Mouse (Mus musculus) liver, embryonic 14.5 days (tissue): ENCODE measurements around the gene Fam163a. TPM values are rescaled to one million over a fixed set of nuclear protein-coding genes. Genes with fewer than 3 reads are reported as not detected.

Experiments
- ATAC-seq: fragments of 200-750 bp; cut with Nextera tagmentation; 2 replicates; pipeline ENCODE4 v1.8.0; 2017; ENCODE audit warnings: moderate number of reproducible peaks, mild to moderate bottlenecking, moderate library complexity; ENCODE audit not compliant: insufficient read depth
- DNase-seq, 3 experiments: peaks; one replicate each; pipeline ENCODE4 v3.0.0-alpha.2; 2012 to 2013; ENCODE audit warnings: low read depth in 3 of 3, low spot score in 3 of 3
- H3K27ac ChIP-seq: fragments of 300-500 bp; sonication (generic); 2 replicates; pipeline ENCODE4 v1.5.1; 2014; ENCODE audit warnings: moderate library complexity, mild to moderate bottlenecking, control low read depth, inconsistent platforms
- H3K27me3 ChIP-seq: fragments of 300-500 bp; sonication (generic); 2 replicates; pipeline ENCODE4 v1.6.1; 2014; ENCODE audit warnings: mild to moderate bottlenecking, low read length, moderate library complexity; ENCODE audit not compliant: control insufficient read depth, insufficient read depth
- H3K36me3 ChIP-seq: fragments of 300-500 bp; sonication (generic); replicated peaks from 2 replicates; pipeline ENCODE4 v1.6.1; 2014; ENCODE audit warnings: low read depth; ENCODE audit not compliant: control insufficient read depth, insufficient read depth
- H3K4me1 ChIP-seq, 2 experiments: fragments of 200-500 bp in 1 of 2; fragments of 300-500 bp in 1 of 2; sonication (generic) in 1 of 2; replicated peaks; 2 replicates each; pipeline ENCODE4 v1.6.1; 2012 to 2014; ENCODE audit warnings: antibody characterized with exemption in 1 of 2, inconsistent platforms in 1 of 2, low read length in 1 of 2; ENCODE audit not compliant: control insufficient read depth in 2 of 2, insufficient read depth in 2 of 2
- H3K4me2 ChIP-seq: fragments of 300-500 bp; sonication (generic); 2 replicates; pipeline ENCODE4 v1.6.1; 2014; ENCODE audit warnings: low read depth, mild to moderate bottlenecking, control low read depth, moderate library complexity
- H3K4me3 ChIP-seq, 2 experiments: fragments of 200-500 bp in 1 of 2; fragments of 300-500 bp in 1 of 2; sonication (generic) in 1 of 2; 2 replicates each; pipeline ENCODE4 v1.5.1; 2012 to 2014; ENCODE audit warnings: low read depth in 2 of 2, low read length in 2 of 2, mild to moderate bottlenecking in 2 of 2, control low read depth in 1 of 2, inconsistent platforms in 1 of 2, moderate library complexity in 1 of 2; ENCODE audit not compliant: insufficient read depth in 1 of 2
- H3K9ac ChIP-seq: fragments of 300-500 bp; sonication (generic); replicated peaks from 2 replicates; pipeline ENCODE4 v1.6.1; 2014; ENCODE audit warnings: mild to moderate bottlenecking, control low read depth, moderate library complexity
- H3K9me3 ChIP-seq: fragments of 300-500 bp; sonication (generic); 2 replicates; pipeline ENCODE4 v1.6.1; 2016; ENCODE audit warnings: low read length, mixed read lengths; ENCODE audit not compliant: control insufficient read depth
- CTCF ChIP-seq: IDR thresholded peaks from 2 replicates; pipeline ENCODE4 v1.5.1; 2016; ENCODE audit warnings: antibody characterized with exemption, low read depth, control low read depth
- EP300 ChIP-seq: IDR thresholded peaks from 2 replicates; pipeline ENCODE4 v1.6.1; 2016; ENCODE audit warnings: antibody characterized with exemption, low read depth
- WGBS: fragments of 180-500 bp; shearing (Covaris S2); extraction: QIAGEN DNeasy Blood & Tissue Kit; methylation state at CpG from one replicate; pipeline ENCODE4 v1.1.7; 2014; ENCODE audit not compliant: insufficient replicate concordance; 5-methylcytosine and 5-hydroxymethylcytosine counted together
- polyA plus RNA-seq, 2 experiments: library from polyadenylated mRNA; depleted of rRNA in 1 of 2; stranded (reverse) in 1 of 2; unstranded in 1 of 2; fragments of >200 nt; fragmentation: Nextera tagmentation in 1 of 2; extraction: Ambion mirVana in 1 of 2; gene quantifications; 2 replicates each; pipeline versions ENCODE4 v1.2.1 to v1.2.3; 2012 to 2014

Gene Fam163a
- polyA plus RNA-seq, 2 experiments = 0.01 TPM; not detected in 1

- ATAC-seq = no peak
- peaks cover 5 to 7% of the 10 kb centered on the region in 2 experiments; a peak in 3 of 4 replicates for H3K4me1 ChIP-seq
- peak overlapping the region; percentile 97 for H3K27ac ChIP-seq
- no peak for DNase-seq
- no peaks in the 10 kb centered on the region for H3K27me3 ChIP-seq
- 30% methylated on average over 1 of the region's 1 CpGs for WGBS
- no peak for TF ChIP-seq CTCF
- TF ChIP-seq EP300 = no peak
- H3K4me3 ChIP-seq = peak overlapping the region; percentile 76 to 85
- H3K4me2 ChIP-seq = peak overlapping the region; percentile 84
- peaks cover 31% of the 10 kb centered on the region for H3K36me3 ChIP-seq
- no peaks in the 10 kb centered on the region for H3K9me3 ChIP-seq
- peak overlapping the region; percentile 97 for H3K9ac ChIP-seq
These were observed 170.2 kb downstream of the Fam163a start for GRCm38 (mm10) chr1:156034661-156035060.

- Histone ChIP-seq H3K4me2 (peak overlapping the region; percentile 84), H3K36me3 (peaks cover 37% of the 10 kb centered on the region), H3K27ac (no peak overlapping the region), H3K27me3 (no peaks in the 10 kb centered on the region), H3K9ac (no peak overlapping the region), H3K4me3 (no peak overlapping the region), H3K4me1 (peaks cover 4 to 7% of the 10 kb centered on the region in 2 experiments; a peak in 3 of 4 replicates), H3K9me3 (no peaks in the 10 kb centered on the region)
- ATAC-seq = no peak
- TF ChIP-seq EP300 (no peak), CTCF (no peak)
- no peak for DNase-seq
- 90% methylated on average over 7 of the region's 7 CpGs for WGBS
These were observed 170.9 kb downstream of the Fam163a start for GRCm38 (mm10) chr1:156033921-156034320.

- Histone ChIP-seq H3K36me3 (peaks cover 42% of the 10 kb centered on the region), H3K27ac (no peak overlapping the region), H3K4me2 (no peak overlapping the region), H3K4me3 (no peak overlapping the region), H3K4me1 (no peaks in the 10 kb centered on the region), H3K27me3 (no peaks in the 10 kb centered on the region), H3K9me3 (no peaks in the 10 kb centered on the region), H3K9ac (no peak overlapping the region)
- DNase-seq (no peak), ATAC-seq (no peak)
- 67% methylated on average over 4 of the region's 4 CpGs for WGBS
- TF ChIP-seq CTCF (no peak), EP300 (no peak)
These were observed 176.4 kb downstream of the Fam163a start for GRCm38 (mm10) chr1:156028340-156028975.

GRCm38 (mm10) chr1:156027849-156028248 lies 177.0 kb downstream of the Fam163a start:
- no peaks in the 10 kb centered on the region for H3K4me1 ChIP-seq
- peaks cover 37% of the 10 kb centered on the region for H3K36me3 ChIP-seq
- ATAC-seq (no peak), DNase-seq (no peak)
- no peak overlapping the region for H3K27ac ChIP-seq
- H3K4me2 ChIP-seq = no peak overlapping the region
- no peak overlapping the region for H3K9ac ChIP-seq
- WGBS = 82% methylated on average over 3 of the region's 3 CpGs
- no peak for TF ChIP-seq CTCF
- no peak for TF ChIP-seq EP300
- H3K9me3 ChIP-seq = no peaks in the 10 kb centered on the region
- H3K27me3 ChIP-seq = no peaks in the 10 kb centered on the region
- H3K4me3 ChIP-seq = no peak overlapping the region

Other genes with a start within 250 kb of the Fam163a start
- gene Cep350, start 231.8 kb downstream of the Fam163a start, polyA plus RNA-seq (2012; rRNA removed) = 2.5 and 3.5 TPM in 2 replicates
- gene Cep350, start 231.8 kb downstream of the Fam163a start, polyA plus RNA-seq (2014; fragmentation: Nextera tagmentation; extraction: Ambion mirVana) = 3.8 and 4.2 TPM in 2 replicates
- gene Tor1aip2, start 169.6 kb downstream of the Fam163a start, polyA plus RNA-seq (2012; rRNA removed) = 30.2 and 34.6 TPM in 2 replicates
- 40.2 and 42.0 TPM in 2 replicates for gene Tor1aip2, start 169.6 kb downstream of the Fam163a start, polyA plus RNA-seq (2014; fragmentation: Nextera tagmentation; extraction: Ambion mirVana)
- gene Tor1aip1, start 168.5 kb downstream of the Fam163a start, polyA plus RNA-seq (2012; rRNA removed) = 6.4 and 6.6 TPM in 2 replicates
- gene Tor1aip1, start 168.5 kb downstream of the Fam163a start, polyA plus RNA-seq (2014; fragmentation: Nextera tagmentation; extraction: Ambion mirVana) = 20.9 and 21.6 TPM in 2 replicates
- gene Tdrd5, start 98.6 kb upstream of the Fam163a start, polyA plus RNA-seq (2012; rRNA removed) = 0.02 and 0.08 TPM in 2 replicates
- gene Tdrd5, start 98.6 kb upstream of the Fam163a start, polyA plus RNA-seq (2014; fragmentation: Nextera tagmentation; extraction: Ambion mirVana) = 0.15 TPM in 1 of 2 replicates, not detected in the other
- gene Nphs2, start 105.7 kb upstream of the Fam163a start, polyA plus RNA-seq (2012; rRNA removed) = 0.01 TPM in 1 of 2 replicates, not detected in the other
- not detected in 2 replicates for gene Nphs2, start 105.7 kb upstream of the Fam163a start, polyA plus RNA-seq (2014; fragmentation: Nextera tagmentation; extraction: Ambion mirVana)
- gene Gm2000, start 161.0 kb upstream of the Fam163a start, polyA plus RNA-seq (2012; rRNA removed) = 150 and 744 TPM in 2 replicates
- 677 and 682 TPM in 2 replicates for gene Gm2000, start 161.0 kb upstream of the Fam163a start, polyA plus RNA-seq (2014; fragmentation: Nextera tagmentation; extraction: Ambion mirVana)
- 0.06 TPM in 1 of 2 replicates, not detected in the other for gene Axdnd1, start 216.1 kb upstream of the Fam163a start, polyA plus RNA-seq (2012; rRNA removed)
- 0.06 and 0.09 TPM in 2 replicates for gene Axdnd1, start 216.1 kb upstream of the Fam163a start, polyA plus RNA-seq (2014; fragmentation: Nextera tagmentation; extraction: Ambion mirVana)